Mouse (Mus musculus) forebrain, embryonic 16.5 days (tissue): ENCODE data around the gene Tuba3b. TPM values are rescaled to one million over a fixed set of nuclear protein-coding genes. Genes with fewer than 3 reads are reported as not detected.

Experiments used
- ATAC-seq: fragments of 200-750 bp; cut with Nextera tagmentation; 2 replicates; pipeline ENCODE4 v1.8.0; 2017; ENCODE audit warnings: mild to moderate bottlenecking, moderate library complexity
- H3K27ac ChIP-seq: fragments of 300-500 bp; sonication (generic); 2 replicates; pipeline ENCODE4 v1.5.1; 2014; ENCODE audit warnings: low read length, control low read depth
- H3K27me3 ChIP-seq: fragments of 300-500 bp; sonication (generic); replicated peaks from 2 replicates; pipeline ENCODE4 v1.6.1; 2014; ENCODE audit warnings: low read length; ENCODE audit not compliant: control insufficient read depth, insufficient read depth
- H3K36me3 ChIP-seq: fragments of 300-500 bp; sonication (generic); 2 replicates; pipeline ENCODE4 v1.6.1; 2014; ENCODE audit not compliant: control insufficient read depth, insufficient read depth
- H3K4me1 ChIP-seq: fragments of 300-500 bp; sonication (generic); replicated peaks from 2 replicates; pipeline ENCODE4 v1.6.1; 2014; ENCODE audit warnings: low read length; ENCODE audit not compliant: control insufficient read depth, insufficient read depth
- H3K4me2 ChIP-seq: fragments of 300-500 bp; sonication (generic); 2 replicates; pipeline ENCODE4 v1.6.1; 2014; ENCODE audit warnings: mild to moderate bottlenecking, low read length, control low read depth
- H3K4me3 ChIP-seq: fragments of 300-500 bp; sonication (generic); replicated peaks from 2 replicates; pipeline ENCODE4 v1.5.1; 2014; ENCODE audit warnings: mild to moderate bottlenecking, low read length, control low read depth
- H3K9ac ChIP-seq: fragments of 300-500 bp; sonication (generic); replicated peaks from 2 replicates; pipeline ENCODE4 v1.6.1; 2014; ENCODE audit warnings: low read depth, low read length, control low read depth
- H3K9me3 ChIP-seq: fragments of 300-500 bp; sonication (generic); 2 replicates; pipeline ENCODE4 v1.6.1; 2016; ENCODE audit warnings: low read length; ENCODE audit not compliant: control insufficient read depth
- WGBS: fragments of 180-500 bp; shearing (Covaris S2); extraction: QIAGEN DNeasy Blood & Tissue Kit; methylation state at CpG from one replicate; pipeline ENCODE4 v1.1.7; 2014; 5-methylcytosine and 5-hydroxymethylcytosine counted together
- polyA plus RNA-seq: library from polyadenylated mRNA; unstranded; fragments of >200 nt; fragmentation: Nextera tagmentation; extraction: Ambion mirVana; gene quantifications from 2 replicates; pipeline ENCODE4 v1.2.1, GENCODE M21; 2015

Gene Tuba3b
- polyA plus RNA-seq, 1 experiment from 2014 or later, result not detected

DNA sequence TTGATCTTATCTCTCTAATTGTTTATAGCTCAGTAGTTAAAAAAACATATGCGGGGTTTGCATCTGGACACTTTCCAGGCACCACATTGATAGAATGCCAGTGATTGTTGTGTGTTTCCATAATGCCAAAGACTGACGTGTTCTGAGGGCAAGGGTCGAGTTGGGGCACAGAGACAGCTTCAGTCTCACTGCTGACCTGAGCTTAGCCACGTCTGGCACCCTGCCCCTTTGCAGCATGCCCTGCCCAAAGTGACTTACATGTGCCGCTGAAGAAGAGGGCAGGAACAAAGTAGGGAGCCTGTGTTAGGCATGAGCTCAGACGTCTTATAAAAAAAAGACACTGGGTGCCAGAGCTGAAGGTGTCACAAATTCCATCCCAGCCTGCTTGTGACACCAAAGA lies 14.7 kb downstream of the Tuba3b start:
- 53% methylated on average over 6 of the region's 6 CpGs for WGBS
- H3K36me3 ChIP-seq, result no peaks in the 10 kb centered on the region
- no peaks in the 10 kb centered on the region for H3K4me1 ChIP-seq
- H3K4me3 ChIP-seq, result no peak overlapping the region
- no peak for ATAC-seq
- H3K27ac ChIP-seq, result no peak overlapping the region
- no peak overlapping the region for H3K9ac ChIP-seq
- H3K4me2 ChIP-seq, result no peak overlapping the region
- H3K9me3 ChIP-seq, result no peaks in the 10 kb centered on the region
- no peaks in the 10 kb centered on the region for H3K27me3 ChIP-seq

DNA sequence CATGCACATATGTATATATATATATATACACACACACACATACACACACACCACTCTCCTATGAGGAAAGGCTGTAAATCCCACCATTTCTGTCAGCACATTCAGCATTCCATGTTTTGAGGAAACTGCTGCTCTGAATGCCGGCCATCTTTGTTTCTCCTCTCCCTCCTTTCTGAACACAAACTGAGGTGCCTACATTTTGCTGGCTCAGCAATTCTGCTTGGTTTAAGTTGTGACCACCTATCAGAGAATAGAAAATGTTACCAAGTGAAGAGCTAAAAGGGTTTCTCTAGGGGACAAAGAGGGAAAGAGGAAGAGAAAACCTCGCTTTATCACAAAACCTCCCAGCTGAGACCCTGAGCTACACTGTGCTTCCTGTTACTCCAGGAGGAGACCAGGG lies 18.9 kb downstream of the Tuba3b start:
- WGBS, result 88% methylated on average over 2 of the region's 2 CpGs
- no peak overlapping the region for H3K4me2 ChIP-seq
- ATAC-seq, result no peak
- H3K9ac ChIP-seq, result no peak overlapping the region
- H3K4me3 ChIP-seq, result no peak overlapping the region
- no peaks in the 10 kb centered on the region for H3K27me3 ChIP-seq
- H3K27ac ChIP-seq, result no peak overlapping the region
- H3K4me1 ChIP-seq, result no peaks in the 10 kb centered on the region
- no peaks in the 10 kb centered on the region for H3K9me3 ChIP-seq
- no peaks in the 10 kb centered on the region for H3K36me3 ChIP-seq

DNA sequence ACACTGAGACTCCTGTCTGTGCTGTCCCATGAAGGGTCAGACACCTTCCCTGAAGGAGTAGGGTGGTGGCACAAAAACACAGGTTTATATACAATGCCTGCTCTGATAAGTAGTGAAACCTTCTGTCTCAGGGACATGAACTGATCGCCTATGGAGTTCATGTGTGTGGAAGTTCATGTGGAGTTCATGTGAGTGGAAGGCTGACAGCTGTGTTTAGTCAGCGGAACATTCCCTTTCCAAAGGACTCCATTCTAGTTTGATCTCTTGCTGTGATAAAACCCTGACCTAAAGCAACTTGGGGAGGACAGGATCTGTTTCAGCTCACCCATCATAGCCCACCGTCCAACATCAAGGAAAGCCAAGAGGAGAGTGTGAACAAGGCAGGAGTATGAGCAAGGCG lies 21.1 kb downstream of the Tuba3b start:
- H3K9ac ChIP-seq, result no peak overlapping the region
- H3K4me2 ChIP-seq, result no peak overlapping the region
- no peak overlapping the region for H3K4me3 ChIP-seq
- peaks cover 3% of the 10 kb centered on the region for H3K9me3 ChIP-seq
- no peak for ATAC-seq
- H3K27ac ChIP-seq, result no peak overlapping the region
- H3K27me3 ChIP-seq, result no peaks in the 10 kb centered on the region
- no peaks in the 10 kb centered on the region for H3K4me1 ChIP-seq
- no peaks in the 10 kb centered on the region for H3K36me3 ChIP-seq
- WGBS, result 90% methylated on average over 4 of the region's 4 CpGs

DNA sequence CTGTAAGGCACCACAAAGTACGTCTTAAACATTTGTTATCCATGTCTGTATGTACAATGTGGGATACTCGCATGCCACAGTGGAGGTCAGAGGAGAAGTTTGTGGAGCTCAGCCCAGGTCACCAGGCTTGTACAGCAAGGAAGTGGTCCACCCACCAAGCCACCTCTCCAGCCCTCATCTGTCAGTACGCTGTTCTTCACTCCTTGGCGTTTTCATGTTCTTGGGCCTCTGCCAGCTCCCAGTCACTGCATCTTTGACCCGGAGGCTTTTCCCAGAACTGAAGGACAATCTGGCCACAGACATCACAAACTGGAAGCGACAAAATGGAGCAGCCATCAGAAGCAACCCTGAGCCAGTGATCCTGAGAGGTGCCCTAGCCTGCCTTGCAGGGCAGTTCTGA lies 22.7 kb downstream of the Tuba3b start:
- Histone ChIP-seq H3K27me3 (no peaks in the 10 kb centered on the region), H3K9me3 (peaks cover 3% of the 10 kb centered on the region), H3K4me1 (no peaks in the 10 kb centered on the region), H3K9ac (no peak overlapping the region), H3K4me2 (no peak overlapping the region), H3K36me3 (no peaks in the 10 kb centered on the region), H3K4me3 (no peak overlapping the region), H3K27ac (no peak overlapping the region)
- ATAC-seq, result no peak
- 84% methylated on average over 6 of the region's 6 CpGs for WGBS

DNA sequence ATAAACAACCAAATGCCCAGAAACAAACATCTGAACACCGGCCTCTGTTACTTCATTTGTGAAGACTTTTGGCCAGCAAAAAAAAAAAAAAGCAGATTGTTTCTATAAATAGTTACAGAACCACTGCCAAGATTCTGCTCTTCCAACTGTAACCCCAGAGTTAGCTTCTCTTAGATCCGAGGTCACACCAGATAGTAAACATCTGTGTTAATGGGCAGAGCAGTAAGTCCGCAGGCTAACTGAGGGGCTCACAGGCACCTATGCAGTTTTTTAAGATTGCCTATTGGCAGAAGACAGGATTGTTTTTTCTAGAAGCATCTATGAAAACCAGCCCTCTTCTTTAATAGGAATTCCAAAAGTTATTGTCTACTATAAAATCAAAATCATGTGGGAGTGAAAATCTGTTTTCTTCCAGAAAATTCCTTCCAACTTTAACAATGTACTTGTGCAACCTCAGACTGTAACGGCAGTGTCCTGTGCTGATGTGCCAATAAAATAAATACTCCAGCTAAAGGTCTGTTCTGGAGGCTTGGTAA lies 25.5 kb downstream of the Tuba3b start:
- Histone ChIP-seq H3K27me3 (no peaks in the 10 kb centered on the region), H3K9ac (no peak overlapping the region), H3K27ac (no peak overlapping the region), H3K4me2 (no peak overlapping the region), H3K4me1 (no peaks in the 10 kb centered on the region), H3K4me3 (no peak overlapping the region), H3K36me3 (no peaks in the 10 kb centered on the region), H3K9me3 (peaks cover 3% of the 10 kb centered on the region)
- 90% methylated on average over 4 of the region's 4 CpGs for WGBS
- ATAC-seq, result no peak

DNA sequence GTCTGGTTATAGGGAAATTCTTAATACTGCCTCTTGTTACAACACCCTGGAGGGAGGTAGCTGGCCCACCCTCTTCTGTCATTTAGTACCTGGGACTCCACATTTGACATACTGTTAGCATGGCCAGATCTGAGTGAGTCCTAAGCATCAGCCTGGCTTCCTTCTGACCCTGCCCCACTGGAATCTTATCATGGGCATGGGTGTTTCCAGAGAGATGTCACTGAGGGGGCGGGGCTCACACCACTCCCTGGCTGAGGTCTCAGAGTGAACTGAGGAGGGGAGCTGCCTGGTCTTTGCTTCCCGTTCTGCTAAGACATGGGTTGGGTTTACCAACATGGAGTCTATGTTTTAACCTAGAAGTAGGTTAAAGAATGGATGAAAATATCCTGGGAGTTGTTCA lies 36.4 kb downstream of the Tuba3b start:
- Histone ChIP-seq H3K9me3 (peaks cover 2% of the 10 kb centered on the region; the same call in 1 of the 2 replicates), H3K4me1 (0 out of 2 replicates have a peak, but pooled peaks cover 4% of the 10 kb centered on the region), H3K27me3 (no peaks in the 10 kb centered on the region), H3K36me3 (no peaks in the 10 kb centered on the region), H3K27ac (no peak overlapping the region), H3K9ac (no peak overlapping the region), H3K4me3 (no peak overlapping the region), H3K4me2 (no peak overlapping the region)
- no peak for ATAC-seq
- 90% methylated on average over 2 of the region's 2 CpGs for WGBS

DNA sequence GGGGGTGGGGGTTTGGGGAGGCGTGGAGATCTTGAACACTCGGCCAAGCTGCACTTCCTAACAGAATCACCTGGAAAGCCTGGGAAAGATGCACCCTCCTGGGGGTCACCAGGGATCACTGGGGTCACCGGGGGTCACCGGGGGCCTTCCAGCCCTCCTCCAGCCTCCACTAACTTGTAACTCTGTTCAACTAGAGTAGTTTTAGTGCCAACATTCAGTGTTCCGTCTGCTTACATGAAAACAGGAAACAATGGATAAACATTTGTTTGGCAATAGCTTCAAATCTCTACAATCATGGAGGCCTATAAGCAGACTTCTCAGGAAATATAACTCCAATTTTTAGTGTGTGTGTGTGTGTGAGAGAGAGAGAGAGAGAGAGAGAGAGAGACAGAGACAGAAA lies 37.4 kb downstream of the Tuba3b start:
- WGBS, result 84% methylated on average over 5 of the region's 5 CpGs
- Histone ChIP-seq H3K4me2 (no peak overlapping the region), H3K9ac (no peak overlapping the region), H3K36me3 (no peaks in the 10 kb centered on the region), H3K4me3 (no peak overlapping the region), H3K4me1 (0 out of 2 replicates have a peak, but pooled peaks cover 4% of the 10 kb centered on the region), H3K9me3 (peaks cover 2% of the 10 kb centered on the region; the same call in 1 of the 2 replicates), H3K27me3 (no peaks in the 10 kb centered on the region), H3K27ac (no peak overlapping the region)
- ATAC-seq, result no peak

DNA sequence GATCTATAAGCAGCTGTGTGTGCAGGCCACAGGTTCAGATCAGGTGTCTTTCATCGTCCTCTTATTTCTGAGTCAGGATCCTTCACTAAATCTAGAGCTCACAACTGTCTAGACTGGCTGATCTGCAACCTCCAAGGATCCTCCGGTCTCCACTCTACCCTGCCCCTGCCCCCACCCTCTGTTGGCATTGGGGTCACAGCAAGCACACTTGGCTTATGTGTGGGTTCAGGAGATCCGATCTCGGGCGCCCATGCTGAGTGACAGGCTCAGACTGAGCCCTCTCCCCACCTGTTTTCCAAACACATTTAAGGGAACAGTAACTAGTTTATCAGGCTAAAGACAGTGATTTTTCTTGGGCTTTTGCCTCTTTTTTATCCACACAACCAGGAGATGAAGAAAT lies 38.1 kb downstream of the Tuba3b start:
- no peak for ATAC-seq
- peaks cover 2% of the 10 kb centered on the region; the same call in 1 of the 2 replicates for H3K9me3 ChIP-seq
- H3K9ac ChIP-seq, result no peak overlapping the region
- H3K36me3 ChIP-seq, result no peaks in the 10 kb centered on the region
- H3K27me3 ChIP-seq, result no peaks in the 10 kb centered on the region
- no peak overlapping the region for H3K27ac ChIP-seq
- 71% methylated on average over 5 of the region's 5 CpGs for WGBS
- H3K4me1 ChIP-seq, result 0 out of 2 replicates have a peak, but pooled peaks cover 4% of the 10 kb centered on the region
- no peak overlapping the region for H3K4me2 ChIP-seq
- no peak overlapping the region for H3K4me3 ChIP-seq

DNA sequence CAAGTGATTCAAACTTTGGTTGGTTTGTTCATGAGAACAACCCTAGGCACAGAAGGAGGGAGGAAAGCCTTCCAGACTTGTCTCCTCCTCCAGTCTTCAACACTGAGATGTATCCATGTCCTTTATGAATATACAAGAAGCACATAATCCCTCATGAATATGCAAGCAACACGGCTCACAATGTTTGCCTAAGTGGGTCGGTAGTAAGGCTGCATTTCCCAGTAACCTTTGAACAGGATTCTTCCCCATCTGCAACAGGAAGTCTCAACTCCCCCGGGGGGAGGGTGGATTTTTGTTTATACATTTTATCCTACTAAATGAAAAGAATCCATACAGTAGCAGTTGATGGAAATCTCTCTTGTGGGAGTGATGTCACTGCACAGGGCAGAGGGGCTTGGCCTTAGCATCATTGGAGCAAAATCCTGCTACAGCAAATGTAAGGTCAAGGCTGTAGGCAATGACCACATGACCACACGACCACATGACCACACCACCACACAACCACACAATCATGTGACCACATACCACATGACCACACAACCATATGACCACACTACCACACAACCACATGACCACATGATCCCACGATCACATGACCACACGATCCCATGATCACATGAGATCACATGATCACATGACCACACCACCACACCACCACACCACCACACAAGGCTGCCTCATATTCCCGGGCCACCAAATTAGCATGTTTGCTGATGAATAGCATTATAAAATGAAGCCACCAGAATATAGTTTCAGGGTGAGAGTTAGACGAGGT lies 38.7 kb downstream of the Tuba3b start:
- no peaks in the 10 kb centered on the region for H3K27me3 ChIP-seq
- 0 out of 2 replicates have a peak, but pooled peaks cover 4% of the 10 kb centered on the region for H3K4me1 ChIP-seq
- H3K36me3 ChIP-seq, result no peaks in the 10 kb centered on the region
- no peak overlapping the region for H3K9ac ChIP-seq
- H3K27ac ChIP-seq, result no peak overlapping the region
- no peak overlapping the region for H3K4me3 ChIP-seq
- ATAC-seq, result peak; percentile 72
- no peak overlapping the region for H3K4me2 ChIP-seq
- peaks cover 2% of the 10 kb centered on the region; the same call in 1 of the 2 replicates for H3K9me3 ChIP-seq
- WGBS, result 69% methylated on average over 8 of the region's 8 CpGs
